Mouse (Mus musculus) left cerebral cortex, adult 8-10 months (tissue): ENCODE results near the gene Cpb2. TPM values are rescaled to one million over a fixed set of nuclear protein-coding genes. Genes with fewer than 3 reads are reported as not detected.
A peak's percentile ranks its signal among the peaks of the same experiment; 100 is the strongest.

Source experiments
- DNase-seq, 2 experiments: peaks; one replicate each; pipeline ENCODE4 v3.0.0; 2022; ENCODE audit warnings: low spot score in 2 of 2
- total RNA-seq, 4 experiments: library from RNA; stranded (reverse); gene quantifications; 2 replicates each; pipeline ENCODE4 v1.2.4; 2022

Gene Cpb2
- not detected for total RNA-seq

GRCm38 (mm10) chr14:75242087-75242486, at the start of gene Cpb2:
Gene Cpb2 (plus strand): TSS chr14:75242287.
- no peak for DNase-seq

GRCm38 (mm10) chr14:75192427-75192826, 49.7 kb upstream of the Cpb2 start:
- DNase-seq = no peak

DNA sequence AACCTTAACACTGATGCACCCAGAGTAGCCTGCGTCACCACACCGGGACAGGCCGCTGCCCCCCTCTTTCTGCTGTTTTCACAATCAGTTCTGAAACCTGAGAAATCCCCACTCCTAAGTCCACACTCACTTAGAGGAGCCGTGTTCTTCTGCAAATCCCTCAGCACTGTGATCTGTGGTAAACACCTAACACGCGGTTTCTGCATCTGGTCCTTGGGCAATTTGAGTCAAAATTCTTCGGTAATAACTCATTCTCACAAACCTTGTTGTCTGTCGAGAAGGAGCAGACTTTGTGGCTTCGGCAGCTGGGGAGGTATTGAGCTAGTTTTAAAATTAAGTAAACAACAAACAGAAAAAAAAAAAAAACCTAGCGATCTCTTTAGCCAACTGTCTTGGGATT, 49.2 kb upstream of the Cpb2 start:
- DNase-seq = no peak

DNA sequence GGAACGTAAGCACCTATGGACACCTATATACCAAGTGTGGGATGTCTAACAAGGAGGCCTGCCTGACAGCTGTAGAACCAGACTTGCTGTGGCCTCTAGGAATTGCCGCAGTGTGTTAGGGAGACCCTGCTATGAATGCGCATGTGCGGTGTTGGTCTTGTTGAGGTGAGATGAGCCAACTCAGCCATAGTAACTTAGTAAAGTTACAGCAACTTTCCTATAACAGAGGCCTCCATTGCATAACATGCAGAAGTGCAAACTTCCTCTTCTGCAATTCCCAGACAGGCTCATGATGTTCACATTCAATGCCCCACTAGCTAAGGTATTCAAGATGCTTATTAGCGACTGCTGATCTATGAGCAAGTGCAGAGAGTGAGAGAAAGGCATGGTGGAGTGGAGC, 46.6 kb upstream of the Cpb2 start:
- DNase-seq = no peak

DNA sequence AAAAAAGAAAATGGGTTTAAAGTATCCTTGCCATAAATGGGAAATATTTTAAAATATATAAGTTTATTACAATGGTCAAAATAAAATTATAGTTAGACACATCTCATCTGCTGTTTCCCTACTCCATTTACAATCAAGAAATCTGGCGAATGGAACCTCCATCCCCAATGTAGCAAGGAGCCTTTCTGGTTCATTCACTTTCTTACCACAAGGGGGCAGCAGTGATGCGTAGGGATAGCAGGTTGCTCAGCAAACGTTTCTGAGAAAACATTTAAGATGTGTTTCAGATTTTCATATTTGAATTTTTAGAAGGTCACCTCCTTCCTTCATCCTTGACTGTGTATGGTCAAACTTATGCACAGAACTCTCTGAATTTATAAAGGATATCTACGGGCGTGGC, 45.1 kb upstream of the Cpb2 start:
- no peak for DNase-seq

DNA sequence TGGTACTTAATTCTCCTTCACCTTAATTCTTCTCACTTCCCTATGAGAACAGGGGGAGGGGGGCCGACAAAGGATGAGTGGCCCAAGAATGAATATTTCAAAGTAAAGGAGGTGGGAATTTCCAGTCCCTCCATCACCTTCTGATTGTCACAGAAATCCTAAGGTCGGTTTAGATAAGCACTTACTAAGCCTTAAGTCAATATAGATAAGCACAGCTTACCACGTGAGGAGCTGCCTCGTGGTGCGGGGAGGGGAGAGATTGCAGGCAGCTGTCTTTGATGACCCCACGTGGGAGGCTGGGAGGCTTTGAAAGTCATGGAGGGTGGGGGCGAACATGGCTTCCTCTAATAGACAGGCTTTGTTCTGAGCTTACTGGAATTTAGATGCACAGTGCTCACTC, 44.4 kb upstream of the Cpb2 start:
- DNase-seq = no peak

GRCm38 (mm10) chr14:75205363-75206051, 36.6 kb upstream of the Cpb2 start:
- DNase-seq = no peak

DNA sequence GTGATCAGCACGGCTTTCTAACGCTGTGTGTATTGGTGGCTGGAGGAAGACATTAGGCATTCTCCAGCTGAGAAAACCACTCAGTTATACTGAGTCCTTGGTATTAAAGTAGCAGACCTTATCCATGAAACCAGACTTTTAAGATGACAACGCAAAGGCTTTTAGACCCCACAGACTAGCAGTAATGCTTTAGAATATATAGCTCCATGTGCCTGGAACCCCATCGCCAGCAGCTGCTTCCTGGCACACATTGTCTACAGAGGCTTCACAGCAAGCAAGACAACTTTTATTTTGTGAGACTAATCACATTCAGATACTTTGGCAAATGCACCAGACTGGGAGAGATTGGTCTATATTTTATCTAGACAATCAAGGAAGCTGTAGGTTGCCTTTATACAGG, 35.8 kb upstream of the Cpb2 start:
- DNase-seq = no peak

DNA sequence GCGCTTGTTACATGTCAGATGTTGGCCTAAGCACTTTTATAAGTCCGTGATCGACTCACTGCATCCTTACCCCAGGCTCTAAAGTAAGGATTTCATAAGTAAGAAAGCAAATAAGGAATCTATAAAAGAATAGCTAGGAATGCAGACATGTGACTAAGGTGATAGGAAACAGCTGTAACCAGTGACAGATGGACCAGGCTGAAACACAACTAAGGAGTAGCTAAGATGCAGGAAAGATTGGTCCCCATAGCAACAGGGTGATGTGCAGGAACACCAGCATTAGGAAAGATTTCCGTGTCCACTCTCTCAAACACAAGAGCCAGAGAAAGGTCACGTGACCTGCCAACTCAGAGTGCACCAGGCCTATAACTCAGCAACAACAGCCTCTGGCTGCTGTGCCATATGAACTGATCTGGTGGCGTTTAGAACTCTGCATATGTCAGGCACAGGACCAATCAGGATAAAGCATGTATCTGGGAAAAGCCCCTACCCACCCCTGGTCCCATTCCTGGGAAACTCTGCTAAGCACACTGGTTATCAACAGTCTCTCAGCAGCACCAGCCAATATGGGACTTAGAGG, 33.4 kb upstream of the Cpb2 start:
- no peak for DNase-seq

GRCm38 (mm10) chr14:75213752-75214151, 28.3 kb upstream of the Cpb2 start:
- DNase-seq = no peak

DNA sequence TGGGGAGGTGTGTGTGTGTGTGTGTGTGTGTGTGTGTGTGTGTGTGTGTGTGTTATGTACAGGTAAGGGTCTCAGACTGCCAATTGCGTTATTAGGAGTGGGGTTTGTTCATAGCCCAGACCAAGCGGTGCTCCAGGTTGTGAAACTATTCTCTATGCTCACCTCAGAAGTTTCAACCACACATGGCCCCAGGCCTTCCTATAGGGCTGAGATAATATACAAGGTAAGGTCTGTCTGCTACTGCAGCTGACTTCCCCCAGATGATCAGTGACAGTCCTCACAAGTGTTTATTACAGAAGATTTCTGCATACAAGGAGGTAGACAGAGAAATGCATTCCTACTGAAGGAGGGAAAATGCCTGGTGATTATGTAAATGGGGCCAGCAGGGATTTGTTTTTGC, 23.2 kb upstream of the Cpb2 start:
- DNase-seq = no peak

DNA sequence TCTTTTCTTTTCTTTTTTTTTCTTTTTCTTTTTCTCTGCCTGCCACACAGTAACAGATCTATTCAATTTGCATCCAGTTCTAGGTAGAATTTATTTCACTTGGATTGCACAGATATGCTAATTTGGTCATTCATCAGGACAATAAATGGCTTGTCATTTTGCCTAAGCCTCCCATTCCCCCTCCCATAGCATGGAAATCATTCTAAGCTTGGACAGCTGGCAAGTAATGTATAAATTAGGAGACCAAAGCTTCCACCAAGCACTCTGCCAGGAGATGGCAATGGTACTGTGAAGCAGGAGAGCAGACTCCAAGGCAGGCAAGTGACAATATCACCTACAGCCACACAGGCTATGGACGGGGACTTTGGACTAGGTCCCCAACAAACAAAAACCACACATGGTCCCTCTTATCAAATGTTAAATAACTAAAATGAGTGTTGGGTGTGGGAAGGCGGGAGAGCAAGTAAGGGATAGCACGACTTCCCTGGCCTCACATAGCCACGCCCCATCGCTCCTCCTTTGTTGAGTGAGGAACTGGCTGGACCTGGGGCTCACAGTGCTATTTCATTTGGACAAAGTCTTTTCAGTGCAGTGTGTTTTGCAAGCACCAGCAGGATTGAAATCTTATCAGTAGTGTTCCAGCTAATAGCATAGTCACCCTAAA, 22.7 kb upstream of the Cpb2 start:
- DNase-seq = no peak

- no peak for DNase-seq
Measured at GRCm38 (mm10) chr14:75222386-75222785, 19.7 kb upstream of the Cpb2 start.

DNA sequence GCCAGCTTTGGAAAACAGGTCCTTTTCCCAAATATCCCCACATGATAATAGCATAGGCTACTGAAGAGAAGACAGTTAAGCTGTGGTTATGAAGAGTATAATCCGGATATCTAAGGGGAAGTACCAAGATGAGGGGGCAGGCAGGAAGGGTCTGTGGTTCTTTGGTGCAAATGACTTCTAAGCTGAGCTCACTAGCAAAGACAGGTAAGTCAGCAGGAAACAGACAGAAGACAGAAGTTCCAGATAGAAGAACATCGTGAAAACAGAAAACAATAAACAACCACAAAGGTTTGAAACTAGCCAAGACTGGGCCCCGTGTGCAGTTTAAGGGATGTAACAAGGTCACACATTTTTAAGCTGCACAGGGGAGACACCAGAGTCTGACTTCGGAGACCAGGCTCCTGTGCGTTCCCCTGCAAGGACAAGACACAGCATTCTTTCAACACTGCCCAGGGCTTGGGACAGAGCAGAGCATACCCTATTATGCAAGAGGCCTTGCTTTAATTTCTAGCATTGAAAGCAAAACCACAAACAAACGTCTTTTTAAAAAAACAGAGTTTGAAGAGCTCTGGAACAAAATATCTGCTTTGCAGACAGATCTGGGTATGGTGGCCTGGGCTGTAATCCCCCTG, 14.5 kb upstream of the Cpb2 start:
- no peak for DNase-seq

GRCm38 (mm10) chr14:75229834-75230233, 12.3 kb upstream of the Cpb2 start:
- DNase-seq = no peak

GRCm38 (mm10) chr14:75233070-75233469, 9.0 kb upstream of the Cpb2 start:
- DNase-seq = no peak

DNA sequence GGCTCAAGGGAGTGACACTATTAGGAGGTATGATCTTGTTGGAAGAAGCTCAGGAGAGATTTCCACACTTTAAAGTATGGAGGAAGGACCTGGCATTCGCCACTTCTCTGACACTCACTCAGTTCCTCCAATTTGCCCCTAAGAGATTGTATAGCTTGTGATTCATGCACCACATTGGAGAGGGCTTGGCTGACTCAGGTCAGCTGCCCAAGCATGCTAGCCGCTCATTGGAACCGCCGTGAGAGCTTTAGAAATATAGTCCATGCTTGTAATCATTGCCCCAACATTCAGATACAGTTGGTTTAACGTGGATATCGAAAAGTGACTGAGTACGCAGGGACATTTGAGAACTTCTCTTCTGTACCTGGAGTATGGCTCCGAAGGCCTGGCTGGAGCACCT, 6.5 kb upstream of the Cpb2 start:
- DNase-seq = no peak

DNA sequence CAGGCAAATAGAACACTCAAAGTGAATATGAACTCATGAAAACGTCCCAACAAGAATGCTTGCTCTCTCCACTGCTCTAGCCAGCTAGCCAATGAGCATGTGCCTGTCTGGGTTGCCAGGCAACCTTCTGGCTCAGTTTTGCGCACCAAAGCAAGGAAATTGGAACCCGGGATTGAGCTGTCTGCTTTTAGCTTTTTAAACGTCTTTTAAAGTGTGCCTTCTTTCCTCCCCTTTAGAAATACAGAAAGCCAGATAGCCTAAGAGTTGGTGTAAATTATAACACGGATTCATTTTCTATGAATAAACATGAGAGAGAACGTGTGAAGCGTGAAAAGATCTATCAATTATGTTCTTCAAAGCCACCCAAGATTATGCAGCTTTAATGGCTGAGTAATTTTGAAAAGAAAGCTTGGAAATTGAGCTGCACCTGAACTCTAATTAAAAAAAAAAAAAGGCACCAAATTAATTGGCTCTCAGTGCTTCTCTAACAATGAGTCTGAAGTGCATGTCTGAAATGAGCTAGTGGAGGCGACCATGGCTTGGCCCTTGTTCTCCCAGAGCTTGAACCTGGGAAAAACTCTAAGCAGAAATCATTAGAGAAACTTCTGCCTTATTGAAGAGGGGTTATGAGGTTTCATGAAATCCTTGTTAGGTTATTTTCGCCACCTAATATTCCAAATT, 6.0 kb upstream of the Cpb2 start:
- peak; percentile 11 to 33 for DNase-seq

DNA sequence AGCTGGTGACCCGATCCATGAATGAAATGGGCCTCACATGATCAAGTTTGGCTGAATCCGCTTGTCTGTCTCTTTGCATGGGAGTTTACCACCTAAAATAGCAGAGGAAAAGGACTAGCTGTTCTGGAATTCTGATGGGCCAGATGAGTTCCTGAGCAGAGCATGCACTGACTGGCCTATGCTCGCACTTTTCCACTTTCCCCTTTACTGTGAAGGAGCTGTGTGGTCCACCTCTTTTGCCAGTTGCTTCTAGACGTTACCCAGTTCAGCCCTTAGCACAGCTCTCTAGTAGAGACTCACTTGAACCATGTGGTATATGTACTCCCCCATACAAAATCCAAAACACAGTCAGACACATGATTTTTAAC, 5.5 kb upstream of the Cpb2 start:
- no peak for DNase-seq

GRCm38 (mm10) chr14:75237096-75237495, 5.0 kb upstream of the Cpb2 start:
- no peak for DNase-seq

GRCm38 (mm10) chr14:75238054-75238692, 3.9 kb upstream of the Cpb2 start:
- DNase-seq = no peak
